Mouse (Mus musculus) activated CD4-positive, CD25-positive, alpha-beta regulatory T cell, adult 4 months (primary cell): ENCODE measurements around the gene Dcun1d4. TPM values are rescaled to one million over a fixed set of nuclear protein-coding genes. Genes with fewer than 3 reads are reported as not detected.

Source experiments
- ATAC-seq: one replicate; pipeline ENCODE4 v1.8.0; 2017
- polyA plus RNA-seq, 2 experiments: library from polyadenylated mRNA; unstranded; fragments of 100-300 nt; shearing (Covaris generic); gene quantifications; one replicate each; pipeline ENCODE4 v1.2.1; 2017

Dcun1d4 gene
- polyA plus RNA-seq, 2 experiments from 2014 or later: 11.0 to 13.4 TPM

DNA sequence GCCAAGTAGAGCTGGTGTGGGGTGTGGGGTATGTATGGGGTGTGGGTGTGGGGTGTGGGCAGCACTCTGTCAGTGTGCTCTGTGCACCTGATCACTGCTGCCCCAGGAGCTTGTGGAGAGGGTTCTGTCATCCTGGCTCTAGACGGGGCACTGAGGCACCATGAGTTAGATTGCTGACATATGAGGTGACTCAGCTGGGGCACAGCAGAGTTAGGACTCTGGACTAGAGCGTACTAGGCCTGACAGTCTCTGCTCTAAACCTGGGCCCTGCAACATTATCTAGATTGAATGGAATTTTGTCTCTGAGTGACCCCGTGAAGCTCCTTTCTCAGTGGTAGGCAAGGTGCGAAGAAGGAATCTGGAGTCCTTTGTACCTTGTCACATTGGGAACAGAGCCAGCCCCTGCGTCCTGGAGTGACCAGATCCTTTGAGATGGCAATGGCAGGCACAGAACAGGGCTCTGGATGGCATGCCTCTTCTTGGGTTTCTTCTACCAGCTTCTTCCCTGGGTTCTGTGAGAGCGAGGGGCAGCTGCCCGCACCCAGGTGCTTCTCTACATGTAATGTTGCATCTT is 20.2 kb downstream of the Dcun1d4 start:
- ATAC-seq: no peak

- no peak for ATAC-seq
These were observed 21.6 kb downstream of the Dcun1d4 start for GRCm38 (mm10) chr5:73502422-73502821.

DNA sequence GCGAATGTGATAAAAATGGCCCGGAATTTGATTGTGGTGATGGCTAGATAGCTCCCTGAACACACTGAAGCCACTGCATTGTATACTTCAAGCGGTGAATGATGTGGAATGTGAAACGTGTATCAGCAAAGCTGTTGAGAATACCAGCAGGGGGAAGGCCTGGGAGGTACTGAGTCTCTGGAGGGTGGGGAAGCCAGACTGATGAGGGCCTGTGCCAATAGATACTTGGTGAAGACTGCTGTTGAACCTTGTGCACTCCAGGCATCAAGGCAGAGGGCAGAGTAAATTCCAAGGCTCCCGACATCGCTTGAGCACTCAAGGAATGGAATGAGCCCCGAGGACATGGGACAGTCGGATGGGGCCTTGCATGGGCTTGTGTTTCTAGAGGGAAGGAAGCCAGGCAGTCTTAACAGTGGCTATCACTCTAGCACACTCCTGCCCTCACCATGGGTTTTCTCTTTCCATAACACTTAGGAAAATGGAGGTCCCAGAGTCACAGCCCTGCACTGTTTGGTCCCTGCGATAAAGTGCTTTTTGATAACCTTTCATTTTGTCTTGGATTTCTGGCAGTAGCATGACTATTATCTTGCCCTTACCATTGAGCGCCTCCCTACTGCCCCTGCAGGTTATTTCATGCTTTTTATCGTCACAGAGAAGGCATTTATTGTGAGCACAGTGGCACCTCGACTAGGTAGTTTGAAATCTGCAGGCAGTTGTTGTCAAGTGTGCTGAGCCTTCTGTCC is 22.4 kb downstream of the Dcun1d4 start:
- ATAC-seq: no peak

DNA sequence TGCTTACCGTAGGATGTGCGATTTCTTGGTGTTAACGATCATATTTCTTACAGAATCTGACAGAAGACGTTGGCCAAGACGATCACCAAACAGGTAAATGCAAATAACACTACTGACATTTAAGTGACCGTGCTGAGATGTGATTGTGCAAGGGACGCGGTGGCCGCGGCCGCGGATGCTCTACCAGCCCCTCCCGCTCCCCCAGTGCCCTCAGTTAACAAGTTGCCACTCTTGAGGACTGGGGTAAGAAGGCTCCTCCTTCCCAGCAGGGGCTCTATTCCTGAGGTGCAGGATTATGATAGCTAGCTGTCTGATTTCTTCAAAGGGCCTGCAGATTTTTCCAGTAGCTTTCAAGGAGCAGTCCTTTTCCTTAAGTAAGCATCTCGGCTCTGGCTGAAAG is 30.3 kb downstream of the Dcun1d4 start:
- no peak for ATAC-seq

- no peak for ATAC-seq
These were observed 31.4 kb downstream of the Dcun1d4 start for GRCm38 (mm10) chr5:73512241-73512640.

- ATAC-seq: no peak
These were observed 31.9 kb downstream of the Dcun1d4 start for GRCm38 (mm10) chr5:73512661-73513060.

- no peak for ATAC-seq
These were observed 33.4 kb downstream of the Dcun1d4 start for GRCm38 (mm10) chr5:73514202-73514601.

- ATAC-seq: no peak
These were observed 36.5 kb downstream of the Dcun1d4 start for GRCm38 (mm10) chr5:73517299-73517698.

GRCm38 (mm10) chr5:73518424-73519211 is 37.8 kb downstream of the Dcun1d4 start:
- no peak for ATAC-seq

DNA sequence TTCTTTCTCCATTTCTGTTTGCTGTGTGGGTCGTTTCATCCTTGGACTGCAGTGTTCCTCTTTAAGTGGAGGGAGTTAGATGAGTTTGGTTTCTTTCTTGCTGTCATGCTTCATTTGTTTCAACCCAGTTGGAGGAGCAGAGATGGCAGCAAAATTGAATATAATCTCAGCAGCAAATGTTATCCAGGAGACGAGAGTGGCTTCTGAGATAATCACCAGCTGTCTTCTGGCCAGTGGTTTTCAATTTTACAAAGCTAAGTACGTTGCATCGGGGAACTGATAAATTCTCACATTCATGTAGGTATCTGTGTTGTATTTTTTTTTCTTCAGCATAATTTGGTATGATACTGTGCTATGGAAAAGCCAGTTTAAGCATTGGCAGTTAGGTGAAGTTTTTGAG is 40.0 kb downstream of the Dcun1d4 start:
- ATAC-seq: no peak

GRCm38 (mm10) chr5:73523227-73523626 is 42.4 kb downstream of the Dcun1d4 start:
- ATAC-seq: no peak

DNA sequence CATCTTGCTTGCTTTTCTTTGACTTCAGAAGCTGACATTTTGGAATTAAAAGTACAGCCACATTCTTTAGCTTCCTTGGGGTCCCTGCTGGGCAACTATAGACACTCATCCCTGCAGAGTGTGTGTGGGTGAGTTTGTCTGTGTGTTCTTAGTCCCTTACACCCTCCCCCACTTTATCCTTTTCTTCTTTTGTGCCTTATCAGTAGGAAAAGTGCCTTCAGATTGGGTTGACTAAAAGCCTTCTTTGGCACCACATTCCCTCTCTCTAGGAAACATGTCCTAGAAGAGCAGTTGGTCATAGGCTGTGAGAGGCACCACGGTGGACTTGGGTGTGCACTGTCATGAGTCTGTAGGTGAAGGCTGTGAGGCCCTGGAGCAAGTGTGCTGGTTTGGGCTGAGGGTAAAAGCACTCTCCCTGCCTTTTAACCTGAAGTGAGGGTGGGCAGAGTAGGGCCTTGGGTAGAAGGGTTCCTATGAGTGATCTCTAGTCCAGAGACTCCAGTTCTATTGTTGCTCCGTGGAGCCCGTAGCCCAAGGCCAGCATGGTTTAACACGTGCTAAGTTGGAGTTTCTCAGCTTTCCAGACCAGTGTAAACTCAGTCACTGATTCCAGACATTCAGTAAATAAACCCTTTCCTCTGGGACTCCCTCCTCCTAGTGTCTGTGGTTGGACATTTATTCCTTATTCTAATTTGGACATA is 43.6 kb downstream of the Dcun1d4 start:
- ATAC-seq: no peak

DNA sequence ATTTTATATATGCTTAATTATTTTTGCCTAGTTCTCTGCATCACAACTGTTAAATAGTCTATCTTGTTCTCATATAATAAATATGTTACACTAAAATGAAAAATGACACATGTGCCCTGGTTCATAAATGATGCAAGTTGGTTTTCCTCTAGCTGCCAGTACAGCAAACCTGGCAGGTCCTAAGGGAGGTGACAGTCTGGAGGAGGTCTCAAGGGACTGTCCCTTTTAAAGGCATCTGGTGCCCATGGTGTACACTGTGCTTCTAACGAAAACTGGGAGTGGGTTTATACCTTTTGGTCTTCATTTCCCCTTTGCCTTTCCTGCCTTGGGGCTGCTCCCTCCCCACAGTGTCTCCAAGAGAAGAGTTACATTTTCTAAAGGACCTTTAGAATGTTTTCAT is 51.4 kb downstream of the Dcun1d4 start:
- ATAC-seq: no peak

DNA sequence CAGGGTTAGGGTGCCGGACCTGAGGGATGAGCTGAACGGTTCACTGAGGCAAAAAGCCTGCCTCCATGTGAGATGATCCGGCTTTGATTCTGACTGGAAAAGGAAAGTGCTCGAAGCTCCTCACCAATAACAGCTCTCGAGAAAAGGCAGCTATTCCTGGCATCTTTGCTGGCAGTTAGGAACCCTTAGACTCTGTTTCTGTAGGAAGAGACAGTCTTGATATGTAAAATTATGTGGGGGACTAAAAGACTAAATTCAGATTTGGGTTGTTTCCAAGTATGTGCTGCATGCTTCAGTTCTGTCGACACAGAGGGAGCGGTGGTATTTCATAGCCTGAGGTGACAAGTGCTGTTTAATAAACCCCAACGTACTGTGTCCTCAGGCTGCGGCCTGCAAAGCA is 52.1 kb downstream of the Dcun1d4 start:
- ATAC-seq: no peak

- ATAC-seq: no peak
These were observed 56.9 kb downstream of the Dcun1d4 start for GRCm38 (mm10) chr5:73537669-73538068.

DNA sequence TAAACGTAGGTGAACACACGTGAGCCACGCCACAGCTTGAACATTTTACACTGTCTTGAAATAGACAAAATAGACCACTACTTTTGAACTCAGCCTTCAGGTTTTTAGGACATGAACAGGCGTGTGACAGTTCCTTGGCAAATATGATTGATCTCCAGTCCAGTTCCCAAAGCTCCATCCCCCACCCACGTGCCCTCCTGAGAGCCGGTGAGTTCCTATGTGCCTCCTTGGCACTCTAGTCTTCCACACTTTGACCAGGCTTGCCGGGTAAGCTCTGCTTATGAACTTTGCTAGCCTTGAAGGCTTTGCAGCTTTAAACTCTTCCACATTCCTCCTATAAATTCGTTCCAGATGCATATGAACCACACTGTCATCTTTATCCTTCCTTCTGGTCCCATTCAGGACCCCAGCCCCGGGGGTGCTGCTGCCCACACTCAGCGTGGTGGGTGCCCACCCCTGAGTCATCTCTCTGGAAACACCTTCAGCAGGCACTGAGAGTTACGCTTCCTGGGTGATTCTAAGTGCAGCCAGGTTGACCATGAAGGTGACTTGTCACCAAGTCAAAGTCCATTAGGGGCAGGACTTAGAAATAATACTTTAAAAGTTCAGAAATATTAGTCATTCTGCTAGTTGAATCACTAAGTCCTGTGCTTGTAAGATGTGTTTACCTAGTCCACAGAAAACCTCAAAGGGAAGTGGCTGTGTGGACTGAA is 57.9 kb downstream of the Dcun1d4 start:
- no peak for ATAC-seq

GRCm38 (mm10) chr5:73539848-73540510 is 59.2 kb downstream of the Dcun1d4 start:
- peak; percentile 72 for ATAC-seq

DNA sequence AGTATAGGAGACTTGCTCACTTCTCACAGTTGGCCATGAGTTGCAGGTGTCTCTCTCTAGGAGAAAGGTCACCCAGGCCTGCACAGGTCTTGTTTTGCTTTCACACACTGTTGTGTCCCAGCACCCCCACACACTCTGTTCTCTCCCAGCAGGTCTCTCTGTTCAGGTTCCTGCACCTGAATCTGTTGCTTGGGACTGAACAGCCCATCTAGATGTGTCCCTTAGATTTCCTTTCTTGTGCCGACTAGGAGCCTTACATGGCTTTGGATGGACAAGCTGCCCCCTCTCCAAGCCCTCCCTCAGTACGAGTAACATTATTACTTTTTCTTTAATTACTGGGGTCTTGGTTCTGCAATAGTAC is 59.7 kb downstream of the Dcun1d4 start:
- no peak for ATAC-seq

- ATAC-seq: no peak
These were observed 63.4 kb downstream of the Dcun1d4 start for GRCm38 (mm10) chr5:73544111-73544753.

DNA sequence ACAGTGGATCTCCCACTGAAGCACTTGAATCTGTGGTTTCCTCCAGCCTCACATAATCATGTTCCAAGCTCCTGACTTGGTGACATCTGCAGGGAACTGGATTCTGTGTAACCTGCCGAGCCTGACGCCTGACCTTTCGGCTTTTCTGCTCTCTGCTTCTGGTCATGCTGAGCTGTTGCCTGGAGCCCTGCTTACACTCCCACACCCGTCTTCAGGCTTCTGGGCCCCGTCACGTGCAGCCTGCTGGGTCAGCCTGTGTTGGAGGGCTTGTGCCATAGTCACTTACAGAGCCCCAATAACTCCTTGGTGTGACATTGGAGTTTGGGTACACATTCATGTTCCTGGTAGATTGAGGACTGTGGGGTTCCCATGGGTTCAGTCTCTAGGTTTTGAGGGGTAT is 64.8 kb downstream of the Dcun1d4 start:
- no peak for ATAC-seq

DNA sequence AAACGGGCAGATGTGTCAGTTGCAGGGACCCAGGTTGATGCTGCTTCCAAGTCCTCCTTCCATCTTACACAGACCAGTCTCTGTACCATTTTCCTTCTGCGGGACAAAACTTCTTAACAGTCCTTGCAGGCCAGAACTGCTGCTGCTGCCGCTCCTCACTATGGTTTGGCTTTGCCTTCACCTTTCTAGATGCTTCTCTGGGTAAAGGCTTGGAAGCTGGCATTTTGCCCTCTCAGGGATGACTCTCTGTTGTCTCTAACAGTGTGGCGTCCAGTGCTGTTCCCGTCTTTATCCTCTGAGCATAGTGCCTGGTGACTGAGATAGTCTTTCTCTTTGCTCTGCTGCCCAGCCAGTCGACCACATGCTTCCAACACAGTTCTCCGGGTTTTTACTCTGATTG is 66.5 kb downstream of the Dcun1d4 start:
- ATAC-seq: no peak
